Mouse (Mus musculus): ENCODE measurements at regions not wholly inside any gene's neighbourhood (a gene's known extent, or its start where the extent isn't known, plus 50 kb on each side); places are given as distances from the start of the nearest gene placed in this dataset.

DNA sequence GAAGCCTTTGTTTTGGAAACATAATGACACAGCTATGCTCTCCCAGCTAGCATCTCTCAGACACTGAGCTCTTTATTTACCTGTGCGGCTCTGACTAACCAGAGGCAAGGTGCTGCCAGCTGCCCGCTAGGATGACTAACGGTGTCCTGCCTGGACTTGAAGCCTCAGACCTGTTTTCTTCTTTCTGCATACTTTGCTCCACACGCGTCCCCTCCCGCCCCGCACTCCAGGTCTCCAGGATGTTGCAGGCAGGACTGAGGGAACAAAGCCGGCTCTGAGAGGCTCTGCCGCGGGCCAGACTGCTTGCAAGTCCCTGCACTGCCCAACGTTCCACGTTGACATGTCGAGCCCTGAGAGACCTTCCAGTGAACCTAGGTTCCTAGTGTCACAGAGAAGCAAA, 106.2 kb upstream of the Efcab1 start:
- DNase-seq (ENCODE audit: low spot score), result no peak

DNA sequence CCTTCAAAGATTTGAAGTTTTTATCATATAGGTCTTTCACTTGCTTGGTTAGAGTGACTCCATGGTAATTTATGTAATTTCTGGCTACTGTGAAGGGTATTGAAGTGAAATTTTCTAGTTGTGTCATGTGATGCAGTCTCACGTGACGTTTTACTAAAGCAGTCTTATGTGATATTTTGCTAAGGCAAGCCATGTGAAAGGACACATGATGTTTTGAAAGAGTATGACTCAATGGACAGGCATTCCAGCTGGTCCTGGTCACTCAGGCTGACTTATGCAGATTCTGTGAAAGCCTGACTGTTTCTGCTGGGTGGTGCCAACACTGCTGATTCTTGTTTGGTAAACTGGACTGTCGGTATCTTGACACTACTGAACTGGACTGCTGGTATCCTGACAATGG, 79.4 kb upstream of the Efcab1 start:
- DNase-seq (ENCODE audit: low spot score), result peak; percentile 78

DNA sequence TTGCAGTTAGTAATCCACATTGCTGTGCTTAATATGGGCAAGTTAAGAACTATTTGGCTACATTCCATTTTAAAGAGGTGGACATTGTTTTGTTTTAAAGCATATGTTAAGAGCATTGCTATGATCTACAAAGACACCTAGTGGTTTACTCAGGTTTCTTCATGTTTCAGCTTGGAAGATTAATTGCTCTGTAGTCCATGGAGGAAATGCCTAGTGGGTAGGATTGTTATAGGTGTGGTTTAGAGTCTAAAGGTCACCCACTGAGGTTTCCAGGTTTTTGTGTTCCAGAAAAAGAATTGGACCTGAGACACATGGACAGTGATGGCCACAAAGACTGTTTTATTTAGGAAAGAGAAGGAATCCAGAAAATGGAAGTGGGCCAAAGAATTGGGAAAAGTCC, 65.6 kb upstream of the Efcab1 start:
- DNase-seq (ENCODE audit: low spot score), result no peak

All from adipocyte (in vitro differentiated cells).